Mouse (Mus musculus) embryonic fibroblast, embryonic 13.5 days (primary cell): ENCODE data around the gene 4933416C03Rik.

Experiments used
- CTCF ChIP-seq: IDR thresholded peaks from 2 replicates; pipeline ENCODE4 v1.5.1; 2011; ENCODE audit warnings: mild to moderate bottlenecking, control low read depth, low read length, moderate library complexity, borderline replicate concordance; ENCODE audit not compliant: insufficient read depth
- POLR2A ChIP-seq: IDR thresholded peaks from 2 replicates; pipeline ENCODE4 v1.6.1; 2011; ENCODE audit warnings: low read depth, mild to moderate bottlenecking, control low read depth, low read length, moderate library complexity

GRCm38 (mm10) chr10:116162338-116162737, 48.6 kb upstream of the 4933416C03Rik start:
- no peak for TF ChIP-seq CTCF
- no peak for TF ChIP-seq POLR2A
